Mouse (Mus musculus) kidney, postnatal 0 days (tissue): ENCODE results near the gene Clcn5. TPM values are rescaled to one million over a fixed set of nuclear protein-coding genes. Genes with fewer than 3 reads are reported as not detected.

Experiments
- ATAC-seq: fragments of 200-750 bp; cut with Nextera tagmentation; replicated peaks from 2 replicates; pipeline ENCODE4 v1.8.0; 2017; ENCODE audit warnings: low read depth, moderate number of reproducible peaks, moderate TSS enrichment, moderate library complexity; ENCODE audit not compliant: low FRiP score
- DNase-seq: peaks from one replicate; pipeline ENCODE4 v3.0.0-alpha.2; 2016; ENCODE audit warnings: low spot score
- H3K27ac ChIP-seq: fragments of 300-500 bp; sonication (generic); 2 replicates; pipeline ENCODE4 v1.5.1; 2014; ENCODE audit warnings: mild to moderate bottlenecking
- H3K27me3 ChIP-seq: fragments of 300-500 bp; sonication (generic); 2 replicates; pipeline ENCODE4 v1.6.1; 2014; ENCODE audit warnings: low read length, mixed read lengths; ENCODE audit not compliant: insufficient read depth
- H3K36me3 ChIP-seq: fragments of 300-500 bp; sonication (generic); 2 replicates; pipeline ENCODE4 v1.6.1; 2014; ENCODE audit warnings: low read length, mixed read lengths; ENCODE audit not compliant: insufficient read depth
- H3K4me1 ChIP-seq: fragments of 300-500 bp; sonication (generic); replicated peaks from 2 replicates; pipeline ENCODE4 v1.6.1; 2014; ENCODE audit warnings: antibody characterized with exemption, low read length, mixed read lengths; ENCODE audit not compliant: insufficient read depth
- H3K4me2 ChIP-seq: fragments of 300-500 bp; sonication (generic); 2 replicates; pipeline ENCODE4 v1.6.1; 2014; ENCODE audit warnings: mild to moderate bottlenecking, low read length, moderate library complexity, mixed read lengths
- H3K4me3 ChIP-seq: fragments of 300-500 bp; sonication (generic); replicated peaks from 2 replicates; pipeline ENCODE4 v1.5.1; 2014; ENCODE audit warnings: low read depth, low read length
- H3K9ac ChIP-seq: fragments of 300-500 bp; sonication (generic); 2 replicates; pipeline ENCODE4 v1.6.1; 2014; ENCODE audit warnings: low read depth, low read length
- H3K9me3 ChIP-seq: fragments of 300-500 bp; sonication (generic); replicated peaks from 2 replicates; pipeline ENCODE4 v1.6.1; 2016; ENCODE audit warnings: low read length, inconsistent platforms, mixed read lengths
- CTCF ChIP-seq: IDR thresholded peaks from 2 replicates; pipeline ENCODE4 v1.5.1; 2016; ENCODE audit warnings: antibody characterized with exemption, low read depth, mild to moderate bottlenecking, moderate library complexity
- WGBS: fragments of 180-500 bp; shearing (Covaris S2); extraction: QIAGEN DNeasy Blood & Tissue Kit; methylation state at CpG from one replicate; pipeline ENCODE4 v1.1.7; 2014; 5-methylcytosine and 5-hydroxymethylcytosine counted together
- polyA plus RNA-seq: library from polyadenylated mRNA; unstranded; fragments of >200 nt; fragmentation: Nextera tagmentation; extraction: Ambion mirVana; gene quantifications from 2 replicates; pipeline ENCODE4 v1.2.1, GENCODE M21; 2015

The Clcn5 gene
- polyA plus RNA-seq, 1 experiment from 2014 or later, result 12.5 TPM

DNA sequence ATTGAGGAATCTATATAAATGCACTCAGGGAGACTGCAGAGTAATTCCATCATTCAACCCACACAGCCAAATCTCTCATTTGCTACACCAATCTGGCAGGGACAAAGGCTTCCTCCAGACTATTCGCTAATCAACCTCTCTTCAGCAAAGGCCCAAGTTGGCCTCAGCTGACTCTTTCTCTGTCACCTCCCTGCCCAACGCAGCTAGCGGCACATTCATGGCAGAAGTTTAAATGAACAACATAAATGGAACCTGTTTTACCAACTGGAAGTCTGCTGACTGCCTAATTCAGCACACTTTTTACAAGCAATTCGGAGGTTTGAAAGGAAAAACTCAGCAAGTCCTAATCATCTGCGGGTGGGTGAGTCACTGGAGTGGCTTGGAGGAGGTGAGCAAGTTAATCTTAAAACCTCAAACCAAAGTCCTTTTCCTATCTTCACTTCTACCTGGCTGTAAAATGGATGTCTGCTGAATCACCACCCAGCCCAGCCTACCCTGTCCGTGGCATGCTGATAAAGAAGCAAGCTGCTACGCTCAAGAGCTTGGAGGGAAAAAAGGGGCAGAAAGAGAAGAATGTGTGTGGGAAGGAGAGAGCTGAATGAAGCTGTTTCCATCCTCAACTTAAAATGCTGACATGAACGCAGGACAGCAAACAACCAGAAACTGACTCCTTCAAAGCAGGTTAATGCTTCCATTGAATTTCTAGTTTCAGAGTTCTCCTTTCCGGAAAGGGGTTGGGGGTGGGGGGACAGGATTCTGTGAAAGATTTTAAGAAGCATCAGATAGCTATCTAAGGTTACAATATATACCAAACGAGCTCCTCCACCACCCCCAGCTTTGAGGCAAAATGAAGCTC is 131.5 kb downstream of the Clcn5 start:
- Histone ChIP-seq H3K36me3 (no peaks in the 10 kb centered on the region), H3K27me3 (no peaks in the 10 kb centered on the region), H3K4me2 (peak overlapping the region; percentile 53), H3K4me1 (no peaks in the 10 kb centered on the region), H3K4me3 (peak overlapping the region; percentile 34), H3K9me3 (no peaks in the 10 kb centered on the region), H3K9ac (peak overlapping the region; percentile 40; the same call in 1 of the 2 replicates), H3K27ac (peak overlapping the region; percentile 76)
- no peak for TF ChIP-seq CTCF
- ATAC-seq (0 out of 2 replicates have a peak, but pooled peaks have one; percentile 29), DNase-seq (peak; percentile 18)
- WGBS, result 35% methylated on average over 10 of the region's 10 CpGs

GRCm38 (mm10) chrX:7170156-7170555 is 149.0 kb downstream of the Clcn5 start:
- 91% methylated on average over 5 of the region's 5 CpGs for WGBS
- Histone ChIP-seq H3K27me3 (no peaks in the 10 kb centered on the region), H3K36me3 (no peaks in the 10 kb centered on the region), H3K9ac (no peak overlapping the region), H3K4me3 (no peak overlapping the region), H3K9me3 (no peaks in the 10 kb centered on the region), H3K4me2 (no peak overlapping the region), H3K4me1 (no peaks in the 10 kb centered on the region), H3K27ac (no peak overlapping the region)
- TF ChIP-seq CTCF, result no peak
- DNase-seq, result no peak
- no peak for ATAC-seq

DNA sequence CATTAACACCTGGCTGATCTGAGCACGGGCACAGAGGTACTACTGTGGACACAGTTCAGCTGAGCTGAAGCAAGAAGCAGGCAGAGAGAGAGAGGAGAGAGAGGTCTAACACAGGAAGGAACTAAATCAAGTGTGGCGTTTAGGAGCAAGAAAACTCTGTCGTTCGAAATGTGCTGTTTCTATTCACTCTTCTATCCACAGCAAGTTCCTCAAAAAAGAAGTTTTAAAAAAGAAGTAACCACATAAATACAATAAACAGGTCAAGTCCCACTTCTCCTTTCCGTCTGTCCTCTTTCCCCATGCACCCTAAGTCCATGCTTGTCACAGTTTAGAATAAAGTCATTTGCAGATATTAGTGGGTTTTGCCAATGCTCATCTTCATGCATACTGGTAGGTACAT is 150.4 kb downstream of the Clcn5 start:
- TF ChIP-seq CTCF, result no peak
- ATAC-seq, result no peak

DNA sequence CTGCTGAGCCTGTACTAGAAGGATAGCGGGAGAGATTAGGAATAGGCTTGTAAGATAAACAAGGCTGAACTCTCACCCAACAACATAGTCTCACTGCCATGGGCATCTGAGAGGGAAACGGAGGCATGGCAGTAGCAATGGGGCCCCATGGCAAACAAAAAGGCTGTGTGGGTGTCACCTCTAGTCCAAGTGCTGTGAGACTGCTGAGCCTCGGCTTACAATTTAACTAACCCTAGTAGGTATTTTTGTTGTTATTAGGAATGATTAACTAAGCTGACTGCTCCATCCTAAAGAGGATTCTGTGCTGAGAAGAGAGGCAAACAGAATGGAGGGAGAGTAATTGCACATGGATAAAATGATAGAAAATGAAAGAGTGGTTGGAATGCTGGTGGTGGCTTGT is 161.2 kb downstream of the Clcn5 start:
- Histone ChIP-seq H3K4me2 (no peak overlapping the region), H3K36me3 (no peaks in the 10 kb centered on the region), H3K27ac (no peak overlapping the region), H3K9ac (no peak overlapping the region), H3K4me1 (no peaks in the 10 kb centered on the region), H3K9me3 (no peaks in the 10 kb centered on the region), H3K4me3 (no peak overlapping the region), H3K27me3 (no peaks in the 10 kb centered on the region)
- TF ChIP-seq CTCF, result no peak
- no peak for ATAC-seq
- 76% methylated on average over 3 of the region's 3 CpGs for WGBS
- peak; percentile 4 for DNase-seq

More for the DNA sequence above, 150.4 kb downstream of the Clcn5 start:
- Histone ChIP-seq H3K27me3 (no peaks in the 10 kb centered on the region), H3K27ac (no peak overlapping the region), H3K4me2 (no peak overlapping the region), H3K4me1 (no peaks in the 10 kb centered on the region), H3K9me3 (no peaks in the 10 kb centered on the region), H3K4me3 (no peak overlapping the region), H3K36me3 (no peaks in the 10 kb centered on the region), H3K9ac (no peak overlapping the region)
- WGBS, result 62% methylated on average over 5 of the region's 5 CpGs
- DNase-seq, result no peak

DNA sequence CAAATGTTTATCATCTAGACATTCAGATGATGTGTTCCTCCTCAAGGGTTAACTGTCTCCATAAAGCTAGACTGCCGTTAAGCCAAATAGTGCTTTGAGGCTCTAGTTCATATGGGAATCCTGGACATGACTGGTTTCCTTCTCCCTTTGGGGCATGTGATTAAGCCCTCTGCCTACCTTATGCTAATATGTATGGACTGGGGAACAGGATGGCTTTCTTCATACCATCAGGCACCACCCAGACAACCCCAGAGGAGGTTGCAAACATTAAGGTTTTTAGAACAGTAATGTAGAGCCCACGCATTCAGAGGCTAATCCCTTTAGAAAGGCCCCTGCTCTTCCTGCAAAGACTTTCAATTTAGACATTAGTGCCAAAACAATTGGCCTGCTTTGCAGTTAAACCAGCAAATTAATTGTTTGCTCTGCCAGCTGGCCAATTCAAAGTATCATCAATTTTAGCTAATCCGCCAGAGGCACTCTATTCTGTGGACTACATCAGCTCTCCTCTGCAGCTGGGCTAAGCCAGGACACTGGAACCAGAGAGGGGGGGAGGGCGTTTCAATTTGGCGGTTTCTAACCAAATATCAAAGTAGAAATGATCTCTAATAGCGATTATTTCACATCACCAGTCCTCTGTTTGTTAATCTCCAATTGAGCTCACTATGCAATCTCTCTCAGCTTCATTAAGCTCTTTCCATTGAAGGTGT is 163.0 kb downstream of the Clcn5 start:
- H3K9me3 ChIP-seq, result no peaks in the 10 kb centered on the region
- no peaks in the 10 kb centered on the region for H3K4me1 ChIP-seq
- no peak overlapping the region for H3K4me3 ChIP-seq
- no peaks in the 10 kb centered on the region for H3K36me3 ChIP-seq
- H3K27me3 ChIP-seq, result no peaks in the 10 kb centered on the region
- 69% methylated on average over 6 of the region's 6 CpGs for WGBS
- H3K27ac ChIP-seq, result no peak overlapping the region
- H3K9ac ChIP-seq, result no peak overlapping the region
- TF ChIP-seq CTCF, result no peak
- no peak for DNase-seq
- ATAC-seq, result no peak
- H3K4me2 ChIP-seq, result no peak overlapping the region

DNA sequence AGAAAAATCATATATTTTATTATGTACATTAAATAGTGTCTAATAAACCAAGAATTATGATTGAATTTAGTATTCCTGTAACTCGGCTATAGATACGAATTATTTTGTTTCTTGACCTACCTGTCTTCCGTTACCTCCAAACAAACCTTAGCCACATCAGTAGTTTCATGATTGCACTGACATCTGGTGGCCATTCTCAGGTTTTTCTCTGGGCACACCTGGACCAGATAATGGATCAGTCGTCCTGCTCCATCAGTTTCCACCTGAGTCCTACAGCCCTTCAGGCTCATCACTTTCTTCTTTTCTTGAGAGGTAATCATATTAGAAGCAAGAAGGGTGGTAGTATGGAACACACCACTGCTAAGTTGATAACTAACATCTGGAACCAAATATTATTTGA is 169.0 kb downstream of the Clcn5 start:
- peak; percentile 52 for TF ChIP-seq CTCF
- 73% methylated on average over 4 of the region's 4 CpGs for WGBS
- H3K4me1 ChIP-seq, result no peaks in the 10 kb centered on the region
- no peaks in the 10 kb centered on the region for H3K36me3 ChIP-seq
- H3K4me2 ChIP-seq, result no peak overlapping the region
- no peaks in the 10 kb centered on the region for H3K27me3 ChIP-seq
- no peak for ATAC-seq
- no peak overlapping the region for H3K4me3 ChIP-seq
- H3K27ac ChIP-seq, result no peak overlapping the region
- no peak for DNase-seq
- no peak overlapping the region for H3K9ac ChIP-seq
- no peaks in the 10 kb centered on the region for H3K9me3 ChIP-seq
